Mouse (Mus musculus) embryonic facial prominence, embryonic 11.5 days (tissue): ENCODE data around the gene Trim41. TPM values are rescaled to one million over a fixed set of nuclear protein-coding genes. Genes with fewer than 3 reads are reported as not detected.

Experiments
- ATAC-seq: fragments of 200-750 bp; cut with Nextera tagmentation; replicated peaks from 2 replicates; pipeline ENCODE4 v1.8.0; 2017; ENCODE audit warnings: low read depth; ENCODE audit not compliant: insufficient number of reproducible peaks, low FRiP score, low TSS enrichment
- DNase-seq: peaks from one replicate; pipeline ENCODE4 v3.0.0-alpha.2; 2015; ENCODE audit warnings: low spot score
- H3K27ac ChIP-seq: fragments of 300-500 bp; sonication (generic); replicated peaks from 2 replicates; pipeline ENCODE4 v1.5.1; 2014; ENCODE audit warnings: mild to moderate bottlenecking, low read depth, low read length, control low read depth
- H3K27me3 ChIP-seq: fragments of 300-500 bp; sonication (generic); 2 replicates; pipeline ENCODE4 v1.6.1; 2014; ENCODE audit warnings: mild to moderate bottlenecking, low read length, moderate library complexity, mixed read lengths; ENCODE audit not compliant: control insufficient read depth, insufficient read depth
- H3K36me3 ChIP-seq: fragments of 300-500 bp; sonication (generic); replicated peaks from 2 replicates; pipeline ENCODE4 v1.6.1; 2014; ENCODE audit warnings: low read depth, mild to moderate bottlenecking, low read length, moderate library complexity, mixed read lengths; ENCODE audit not compliant: control insufficient read depth, insufficient read depth
- H3K4me1 ChIP-seq: fragments of 300-500 bp; sonication (generic); 2 replicates; pipeline ENCODE4 v1.6.1; 2014; ENCODE audit warnings: low read length, mixed read lengths; ENCODE audit not compliant: control insufficient read depth, insufficient read depth
- H3K4me2 ChIP-seq: fragments of 300-500 bp; sonication (generic); 2 replicates; pipeline ENCODE4 v1.6.1; 2014; ENCODE audit warnings: low read depth, mild to moderate bottlenecking, control low read depth, low read length, moderate library complexity
- H3K4me3 ChIP-seq: fragments of 300-500 bp; sonication (generic); 2 replicates; pipeline ENCODE4 v1.5.1; 2014; ENCODE audit warnings: low read depth, low read length, control low read depth
- H3K9ac ChIP-seq: fragments of 300-500 bp; sonication (generic); replicated peaks from 2 replicates; pipeline ENCODE4 v1.6.1; 2014; ENCODE audit warnings: mild to moderate bottlenecking, control low read depth, low read length
- H3K9me3 ChIP-seq: fragments of 300-500 bp; sonication (generic); replicated peaks from 2 replicates; pipeline ENCODE4 v1.6.1; 2016; ENCODE audit warnings: mild to moderate bottlenecking, low read length, inconsistent platforms, mixed read lengths; ENCODE audit not compliant: control insufficient read depth
- WGBS: fragments of 180-500 bp; shearing (Covaris S2); extraction: QIAGEN DNeasy Blood & Tissue Kit; methylation state at CpG from one replicate; pipeline ENCODE4 v1.1.7; 2014; 5-methylcytosine and 5-hydroxymethylcytosine counted together
- polyA plus RNA-seq: library from polyadenylated mRNA; unstranded; fragments of >200 nt; fragmentation: Nextera tagmentation; extraction: Ambion mirVana; gene quantifications from 2 replicates; pipeline ENCODE4 v1.2.1, GENCODE M21; 2014

The Trim41 gene
- polyA plus RNA-seq, 1 experiment from 2014 or later: 3.2 TPM

GRCm38 (mm10) chr11:48835923-48836322, 18.8 kb upstream of the Trim41 start:
- no peak overlapping the region for H3K4me2 ChIP-seq
- WGBS: 64% methylated on average over 6 of the region's 6 CpGs
- H3K4me3 ChIP-seq: no peak overlapping the region
- no peaks in the 10 kb centered on the region; the same call in 1 of the 2 replicates for H3K4me1 ChIP-seq
- no peaks in the 10 kb centered on the region for H3K36me3 ChIP-seq
- H3K9ac ChIP-seq: no peak overlapping the region
- H3K27ac ChIP-seq: no peak overlapping the region
- no peaks in the 10 kb centered on the region for H3K27me3 ChIP-seq
- no peaks in the 10 kb centered on the region for H3K9me3 ChIP-seq
- no peak for ATAC-seq
- DNase-seq: no peak

- peak overlapping the region; percentile 28; the same call in 1 of the 2 replicates for H3K9ac ChIP-seq
- H3K27me3 ChIP-seq: no peaks in the 10 kb centered on the region
- no peaks in the 10 kb centered on the region for H3K36me3 ChIP-seq
- no peaks in the 10 kb centered on the region; the same call in 1 of the 2 replicates for H3K4me1 ChIP-seq
- ATAC-seq: peak; percentile 88
- peak; percentile 92 for DNase-seq
- H3K4me3 ChIP-seq: peak overlapping the region; percentile 55
- no peaks in the 10 kb centered on the region for H3K9me3 ChIP-seq
- H3K27ac ChIP-seq: no peak overlapping the region
- under 1% methylated on average over 30 of the region's 30 CpGs for WGBS
- peak overlapping the region; percentile 59 for H3K4me2 ChIP-seq
Observed at GRCm38 (mm10) chr11:48833731-48834639, 16.8 kb upstream of the Trim41 start.

GRCm38 (mm10) chr11:48833078-48833730, 16.1 kb upstream of the Trim41 start:
- Histone ChIP-seq H3K27me3 (no peaks in the 10 kb centered on the region), H3K4me2 (no peak overlapping the region; the same call in 1 of the 2 replicates), H3K4me3 (peak overlapping the region; percentile 16; the same call in 1 of the 2 replicates), H3K4me1 (no peaks in the 10 kb centered on the region), H3K9ac (no peak overlapping the region), H3K27ac (no peak overlapping the region), H3K9me3 (no peaks in the 10 kb centered on the region), H3K36me3 (no peaks in the 10 kb centered on the region)
- DNase-seq (no peak), ATAC-seq (no peak)
- WGBS: 40% methylated on average over 8 of the region's 9 CpGs

GRCm38 (mm10) chr11:48831273-48831672, 14.1 kb upstream of the Trim41 start:
- no peak for DNase-seq
- WGBS: 65% methylated on average over 2 of the region's 2 CpGs
- Histone ChIP-seq H3K4me3 (no peak overlapping the region), H3K27me3 (no peaks in the 10 kb centered on the region), H3K9ac (no peak overlapping the region), H3K4me2 (no peak overlapping the region), H3K27ac (no peak overlapping the region), H3K9me3 (no peaks in the 10 kb centered on the region), H3K36me3 (no peaks in the 10 kb centered on the region), H3K4me1 (no peaks in the 10 kb centered on the region)
- ATAC-seq: no peak

GRCm38 (mm10) chr11:48830279-48830678, 13.1 kb upstream of the Trim41 start:
- WGBS: 73% methylated on average over 2 of the region's 2 CpGs
- DNase-seq: no peak
- no peak for ATAC-seq
- Histone ChIP-seq H3K4me3 (no peak overlapping the region), H3K4me2 (no peak overlapping the region), H3K9me3 (no peaks in the 10 kb centered on the region), H3K27me3 (no peaks in the 10 kb centered on the region), H3K36me3 (no peaks in the 10 kb centered on the region), H3K9ac (no peak overlapping the region), H3K27ac (no peak overlapping the region), H3K4me1 (no peaks in the 10 kb centered on the region)

- DNase-seq (no peak), ATAC-seq (no peak)
- Histone ChIP-seq H3K36me3 (no peaks in the 10 kb centered on the region), H3K9ac (no peak overlapping the region), H3K4me2 (no peak overlapping the region), H3K4me3 (no peak overlapping the region), H3K4me1 (no peaks in the 10 kb centered on the region), H3K27me3 (peaks cover 8% of the 10 kb centered on the region), H3K27ac (no peak overlapping the region), H3K9me3 (no peaks in the 10 kb centered on the region)
- WGBS: 63% methylated on average over 6 of the region's 6 CpGs
Observed at GRCm38 (mm10) chr11:48827926-48828325, 10.8 kb upstream of the Trim41 start.

- Histone ChIP-seq H3K9me3 (no peaks in the 10 kb centered on the region), H3K9ac (peak overlapping the region; percentile 37; the same call in 1 of the 2 replicates), H3K4me2 (peak overlapping the region; percentile 43), H3K4me3 (peak overlapping the region; percentile 40), H3K27me3 (peaks cover 8% of the 10 kb centered on the region), H3K4me1 (no peaks in the 10 kb centered on the region), H3K27ac (no peak overlapping the region), H3K36me3 (no peaks in the 10 kb centered on the region)
- peak; percentile 60 for DNase-seq
- WGBS: 0% methylated on average over 6 of the region's 6 CpGs
- ATAC-seq: peak; percentile 16; the same call in 1 of the 2 replicates
Observed at GRCm38 (mm10) chr11:48826752-48827096, 9.6 kb upstream of the Trim41 start.
